Mouse (Mus musculus) forebrain, embryonic 16.5 days (tissue): ENCODE data around the gene Gm29564. TPM values are rescaled to one million over a fixed set of nuclear protein-coding genes. Genes with fewer than 3 reads are reported as not detected.
"Not testable (repeated sequence)": the region's sequence is repeated elsewhere in the genome, so short reads cannot be mapped to it uniquely, and the experiment has no call there.

Experiments
- ATAC-seq: fragments of 200-750 bp; cut with Nextera tagmentation; 2 replicates; pipeline ENCODE4 v1.8.0; 2017; ENCODE audit warnings: mild to moderate bottlenecking, moderate library complexity
- H3K27ac ChIP-seq: fragments of 300-500 bp; sonication (generic); 2 replicates; pipeline ENCODE4 v1.5.1; 2014; ENCODE audit warnings: low read length, control low read depth
- H3K27me3 ChIP-seq: fragments of 300-500 bp; sonication (generic); replicated peaks from 2 replicates; pipeline ENCODE4 v1.6.1; 2014; ENCODE audit warnings: low read length; ENCODE audit not compliant: control insufficient read depth, insufficient read depth
- H3K36me3 ChIP-seq: fragments of 300-500 bp; sonication (generic); 2 replicates; pipeline ENCODE4 v1.6.1; 2014; ENCODE audit not compliant: control insufficient read depth, insufficient read depth
- H3K4me1 ChIP-seq: fragments of 300-500 bp; sonication (generic); replicated peaks from 2 replicates; pipeline ENCODE4 v1.6.1; 2014; ENCODE audit warnings: low read length; ENCODE audit not compliant: control insufficient read depth, insufficient read depth
- H3K4me2 ChIP-seq: fragments of 300-500 bp; sonication (generic); 2 replicates; pipeline ENCODE4 v1.6.1; 2014; ENCODE audit warnings: mild to moderate bottlenecking, low read length, control low read depth
- H3K4me3 ChIP-seq: fragments of 300-500 bp; sonication (generic); replicated peaks from 2 replicates; pipeline ENCODE4 v1.5.1; 2014; ENCODE audit warnings: mild to moderate bottlenecking, low read length, control low read depth
- H3K9ac ChIP-seq: fragments of 300-500 bp; sonication (generic); replicated peaks from 2 replicates; pipeline ENCODE4 v1.6.1; 2014; ENCODE audit warnings: low read depth, low read length, control low read depth
- H3K9me3 ChIP-seq: fragments of 300-500 bp; sonication (generic); 2 replicates; pipeline ENCODE4 v1.6.1; 2016; ENCODE audit warnings: low read length; ENCODE audit not compliant: control insufficient read depth
- WGBS: fragments of 180-500 bp; shearing (Covaris S2); extraction: QIAGEN DNeasy Blood & Tissue Kit; methylation state at CpG from one replicate; pipeline ENCODE4 v1.1.7; 2014; 5-methylcytosine and 5-hydroxymethylcytosine counted together
- polyA plus RNA-seq: library from polyadenylated mRNA; unstranded; fragments of >200 nt; fragmentation: Nextera tagmentation; extraction: Ambion mirVana; gene quantifications from 2 replicates; pipeline ENCODE4 v1.2.1, GENCODE M21; 2015

The Gm29564 gene
- not detected in 2 replicates for polyA plus RNA-seq

DNA sequence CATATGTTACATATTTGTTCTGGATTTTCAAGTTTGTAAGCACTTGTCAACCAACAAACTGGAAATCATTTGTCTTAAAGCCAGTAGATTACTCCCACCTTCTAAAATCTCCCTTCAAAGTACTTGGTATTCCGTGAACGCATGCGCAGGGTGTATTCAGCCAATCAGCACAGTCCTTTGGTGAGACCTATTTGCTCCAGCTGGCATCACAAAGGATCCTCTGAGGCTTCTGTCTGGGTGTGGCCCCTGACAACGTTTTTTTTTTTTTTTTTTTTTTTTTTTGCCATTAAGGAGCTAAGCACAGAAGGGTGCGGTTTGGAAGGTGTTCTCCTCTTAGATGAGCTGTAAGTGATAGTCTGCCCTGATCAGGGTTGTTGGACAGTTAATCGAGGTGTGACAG, at the start of gene Gm29564:
TSS of gene Gm29564 (plus strand) at position 301 of the 400 bp plus-strand sequence.
- ATAC-seq, H3K27me3 ChIP-seq, H3K4me1 ChIP-seq, H3K4me3 ChIP-seq, H3K9ac ChIP-seq, H3K36me3 ChIP-seq, H3K4me2 ChIP-seq, H3K9me3 ChIP-seq, H3K27ac ChIP-seq: not testable (repeated sequence)
- WGBS, result no CpG with 5 or more reads among the region's 6 CpGs

Other genes starting within 250 kb of the Gm29564 start
- gene Gm20867, start 249.8 kb upstream of the Gm29564 start, polyA plus RNA-seq, result not detected in 2 replicates